Mouse (Mus musculus): ENCODE measurements around the gene Glb1l2. TPM values are rescaled to one million over a fixed set of nuclear protein-coding genes. Genes with fewer than 3 reads are reported as not detected.

Glb1l2 gene
- 2.6 and 3.5 TPM in 2 replicates for polyA plus RNA-seq (2015; fragmentation: Nextera tagmentation; extraction: Ambion mirVana)

DNA sequence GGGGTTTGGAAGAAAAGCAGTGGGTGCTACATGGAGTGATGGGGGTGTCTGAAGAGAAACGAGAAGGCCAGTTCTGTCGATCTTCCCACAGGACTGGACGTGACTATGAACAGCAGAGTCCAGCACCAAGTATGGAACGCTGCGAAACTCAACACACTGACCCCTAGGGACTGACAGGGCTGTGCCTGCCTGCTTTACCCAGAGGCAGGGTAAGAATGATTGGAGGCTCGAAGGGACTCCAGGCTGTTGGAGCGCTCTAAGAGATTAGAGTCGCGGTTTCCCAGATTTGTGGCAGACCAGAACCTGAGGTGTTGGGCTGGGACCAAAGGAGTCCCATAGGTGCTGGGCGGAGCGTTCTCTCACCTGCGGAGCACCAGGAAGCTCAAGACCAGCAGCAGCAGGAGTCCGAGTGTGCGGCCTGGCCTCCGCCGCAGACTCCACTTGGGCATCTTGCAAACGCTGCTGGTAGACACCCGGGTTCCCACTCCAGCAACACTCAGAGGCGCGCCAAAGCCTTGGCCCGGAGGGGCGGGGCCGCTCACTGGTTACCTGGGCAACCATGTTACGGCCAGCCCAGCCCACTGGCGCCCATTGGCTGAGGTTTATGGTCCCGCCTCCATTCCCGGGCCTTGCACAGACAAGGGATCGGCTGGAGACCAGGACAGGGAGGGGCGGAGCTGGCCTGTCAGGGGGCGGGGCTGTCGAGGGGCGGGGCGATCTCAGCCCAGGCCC lies at the start of gene Glb1l2:
Gene Glb1l2, minus strand, starts transcription at position 534 of the 732 bp plus-strand sequence.
- H3K27ac ChIP-seq (ENCODE audit: low read depth, low read length), result peak within 1 kb of the TSS; percentile 66; the same call in 1 of the 2 replicates

GRCm38 (mm10) chr9:26831089-26831488 lies 24.8 kb upstream of the Glb1l2 start:
- no peak for ATAC-seq
- no peaks in the 10 kb centered on the region for H3K9me3 ChIP-seq (ENCODE audit: control insufficient read depth, low read length)
- H3K27me3 ChIP-seq (replicated peaks; ENCODE audit: control insufficient read depth, insufficient read depth, low read length), result no peaks in the 10 kb centered on the region
- H3K36me3 ChIP-seq (ENCODE audit: control insufficient read depth, insufficient read depth, low read length), result no peaks in the 10 kb centered on the region
- no peaks in the 10 kb centered on the region for H3K4me1 ChIP-seq (ENCODE audit: control insufficient read depth, insufficient read depth, low read depth, low read length)
- no peak overlapping the region for H3K4me3 ChIP-seq (ENCODE audit: low read length)
- H3K4me2 ChIP-seq (ENCODE audit: low read length), result no peak overlapping the region
- H3K27ac ChIP-seq (ENCODE audit: low read depth, low read length), result no peak overlapping the region
- no peak overlapping the region for H3K9ac ChIP-seq (ENCODE audit: low read depth, low read length)
- WGBS, result 84% methylated on average over 3 of the region's 3 CpGs

More for the DNA sequence above, at the start of gene Glb1l2:
- Histone ChIP-seq H3K4me2 (ENCODE audit: low read length) (peak within 1 kb of the TSS; percentile 95), H3K27me3 (replicated peaks; ENCODE audit: control insufficient read depth, insufficient read depth, low read length) (no peaks in the 10 kb centered on the region), H3K9me3 (ENCODE audit: control insufficient read depth, low read length) (no peaks in the 10 kb centered on the region), H3K9ac (ENCODE audit: low read depth, low read length) (peak within 1 kb of the TSS; percentile 70), H3K4me3 (ENCODE audit: low read length) (peak within 1 kb of the TSS; percentile 67), H3K4me1 (ENCODE audit: control insufficient read depth, insufficient read depth, low read depth, low read length) (no peaks in the 10 kb centered on the region; the same call in 1 of the 2 replicates), H3K36me3 (ENCODE audit: control insufficient read depth, insufficient read depth, low read length) (no peaks in the 10 kb centered on the region)
- WGBS, result 1% methylated on average over 33 of the region's 33 CpGs
- peak; percentile 100 for ATAC-seq

- no peaks in the 10 kb centered on the region for H3K4me1 ChIP-seq (ENCODE audit: control insufficient read depth, insufficient read depth, low read depth, low read length)
These were observed 13.7 kb upstream of the Glb1l2 start for GRCm38 (mm10) chr9:26819942-26820341.

GRCm38 (mm10) chr9:26808735-26809134 lies 2.5 kb upstream of the Glb1l2 start:
- no peaks in the 10 kb centered on the region for H3K36me3 ChIP-seq (ENCODE audit: control insufficient read depth, insufficient read depth, low read length)
- H3K9ac ChIP-seq (ENCODE audit: low read depth, low read length), result no peak overlapping the region
- ATAC-seq, result no peak
- no peak overlapping the region for H3K27ac ChIP-seq (ENCODE audit: low read depth, low read length)
- no peaks in the 10 kb centered on the region; the same call in 1 of the 2 replicates for H3K4me1 ChIP-seq (ENCODE audit: control insufficient read depth, insufficient read depth, low read depth, low read length)
- H3K9me3 ChIP-seq (ENCODE audit: control insufficient read depth, low read length), result no peaks in the 10 kb centered on the region
- no peak overlapping the region for H3K4me3 ChIP-seq (ENCODE audit: low read length)
- no peak overlapping the region for H3K4me2 ChIP-seq (ENCODE audit: low read length)
- WGBS, result 75% methylated on average over 2 of the region's 2 CpGs
- H3K27me3 ChIP-seq (replicated peaks; ENCODE audit: control insufficient read depth, insufficient read depth, low read length), result no peaks in the 10 kb centered on the region

More at GRCm38 (mm10) chr9:26819942-26820341, 13.7 kb upstream of the Glb1l2 start:
- Histone ChIP-seq H3K27me3 (replicated peaks; ENCODE audit: control insufficient read depth, insufficient read depth, low read length) (no peaks in the 10 kb centered on the region), H3K27ac (ENCODE audit: low read depth, low read length) (no peak overlapping the region), H3K9me3 (ENCODE audit: control insufficient read depth, low read length) (no peaks in the 10 kb centered on the region), H3K36me3 (ENCODE audit: control insufficient read depth, insufficient read depth, low read length) (no peaks in the 10 kb centered on the region), H3K4me3 (ENCODE audit: low read length) (no peak overlapping the region), H3K9ac (ENCODE audit: low read depth, low read length) (no peak overlapping the region), H3K4me2 (ENCODE audit: low read length) (no peak overlapping the region)
- 91% methylated on average over 1 of the region's 1 CpGs for WGBS
- ATAC-seq, result no peak

DNA sequence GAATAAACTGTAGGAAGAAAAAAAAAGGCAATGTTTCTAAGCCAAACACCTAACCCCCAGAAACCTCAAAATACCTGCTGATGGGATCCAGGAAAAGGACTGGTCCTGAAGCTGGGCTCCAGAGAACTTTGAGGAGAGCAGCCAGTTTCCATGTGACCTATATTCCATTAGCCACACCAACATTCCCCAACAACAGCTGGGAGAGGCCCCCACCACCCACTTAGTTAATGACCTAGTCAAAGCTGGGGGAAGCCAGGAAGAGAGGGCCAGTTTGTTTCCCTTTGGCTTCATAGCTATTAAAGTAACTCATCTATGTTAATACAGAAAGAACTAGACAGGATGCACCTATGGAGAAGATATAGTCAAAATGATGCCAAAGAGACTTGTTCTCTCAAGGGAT lies 1.9 kb downstream of the Glb1l2 start:
- H3K9ac ChIP-seq (ENCODE audit: low read depth, low read length), result no peak overlapping the region
- no peak overlapping the region for H3K4me2 ChIP-seq (ENCODE audit: low read length)
- no peak overlapping the region for H3K27ac ChIP-seq (ENCODE audit: low read depth, low read length)
- ATAC-seq, result no peak
- no peaks in the 10 kb centered on the region for H3K9me3 ChIP-seq (ENCODE audit: control insufficient read depth, low read length)
- no peak overlapping the region for H3K4me3 ChIP-seq (ENCODE audit: low read length)
- no peaks in the 10 kb centered on the region for H3K27me3 ChIP-seq (replicated peaks; ENCODE audit: control insufficient read depth, insufficient read depth, low read length)
- H3K4me1 ChIP-seq (ENCODE audit: control insufficient read depth, insufficient read depth, low read depth, low read length), result no peaks in the 10 kb centered on the region; the same call in 1 of the 2 replicates
- no peaks in the 10 kb centered on the region for H3K36me3 ChIP-seq (ENCODE audit: control insufficient read depth, insufficient read depth, low read length)

DNA sequence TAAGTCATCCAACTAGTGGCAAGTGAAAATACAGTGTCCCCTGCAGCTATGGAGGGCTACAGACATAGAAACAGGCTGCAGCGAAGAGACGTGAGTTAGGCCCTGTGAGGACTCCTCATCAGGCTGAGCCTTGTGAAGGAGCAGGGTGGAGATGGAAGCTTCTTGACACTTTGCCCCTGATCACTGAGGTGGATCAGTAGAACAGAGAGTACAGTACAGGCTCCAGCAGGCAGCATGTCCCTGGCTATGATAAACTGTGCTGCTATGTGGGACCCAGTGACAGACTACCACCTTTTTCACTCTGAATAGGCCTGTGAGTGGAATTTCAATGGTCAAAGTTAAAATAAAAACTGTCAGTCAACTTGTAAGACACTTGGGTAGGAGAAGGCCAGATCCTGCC lies 5.9 kb downstream of the Glb1l2 start:
- no peak for ATAC-seq
- H3K4me3 ChIP-seq (ENCODE audit: low read length), result no peak overlapping the region
- 93% methylated on average over 2 of the region's 2 CpGs for WGBS

GRCm38 (mm10) chr9:26798731-26799130 lies 7.5 kb downstream of the Glb1l2 start:
- H3K36me3 ChIP-seq (ENCODE audit: control insufficient read depth, insufficient read depth, low read length), result no peaks in the 10 kb centered on the region
- no peaks in the 10 kb centered on the region for H3K9me3 ChIP-seq (ENCODE audit: control insufficient read depth, low read length)
- H3K27ac ChIP-seq (ENCODE audit: low read depth, low read length), result no peak overlapping the region
- no peaks in the 10 kb centered on the region for H3K27me3 ChIP-seq (replicated peaks; ENCODE audit: control insufficient read depth, insufficient read depth, low read length)
- H3K4me2 ChIP-seq (ENCODE audit: low read length), result no peak overlapping the region
- no peak for ATAC-seq
- 60% methylated on average over 1 of the region's 1 CpGs for WGBS
- H3K4me3 ChIP-seq (ENCODE audit: low read length), result no peak overlapping the region
- no peak overlapping the region for H3K9ac ChIP-seq (ENCODE audit: low read depth, low read length)
- H3K4me1 ChIP-seq (ENCODE audit: control insufficient read depth, insufficient read depth, low read depth, low read length), result no peaks in the 10 kb centered on the region

More for the DNA sequence above, 5.9 kb downstream of the Glb1l2 start:
- Histone ChIP-seq H3K9ac (ENCODE audit: low read depth, low read length) (no peak overlapping the region), H3K9me3 (ENCODE audit: control insufficient read depth, low read length) (no peaks in the 10 kb centered on the region), H3K27ac (ENCODE audit: low read depth, low read length) (no peak overlapping the region), H3K36me3 (ENCODE audit: control insufficient read depth, insufficient read depth, low read length) (no peaks in the 10 kb centered on the region), H3K27me3 (replicated peaks; ENCODE audit: control insufficient read depth, insufficient read depth, low read length) (no peaks in the 10 kb centered on the region), H3K4me2 (ENCODE audit: low read length) (no peak overlapping the region), H3K4me1 (ENCODE audit: control insufficient read depth, insufficient read depth, low read depth, low read length) (no peaks in the 10 kb centered on the region)

DNA sequence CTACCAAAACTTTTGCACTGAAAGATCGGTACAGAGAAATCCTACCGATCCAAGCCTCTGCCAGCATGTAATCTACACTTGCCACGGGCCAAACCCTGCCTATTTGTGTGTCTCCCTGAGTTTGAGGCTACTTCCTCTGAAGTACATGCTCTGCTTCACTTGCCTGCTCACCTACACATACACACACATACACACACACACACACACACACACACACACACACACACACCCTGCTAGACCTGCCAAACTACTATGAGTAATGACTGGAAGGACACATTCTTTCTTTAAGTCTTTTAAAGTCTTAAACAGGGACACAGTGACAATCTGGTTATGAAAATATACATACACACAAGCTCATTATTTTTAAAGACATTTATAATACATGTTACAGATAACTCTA lies 8.1 kb downstream of the Glb1l2 start:
- WGBS, result 88% methylated on average over 3 of the region's 3 CpGs
- Histone ChIP-seq H3K36me3 (ENCODE audit: control insufficient read depth, insufficient read depth, low read length) (no peaks in the 10 kb centered on the region), H3K4me1 (ENCODE audit: control insufficient read depth, insufficient read depth, low read depth, low read length) (no peaks in the 10 kb centered on the region), H3K9ac (ENCODE audit: low read depth, low read length) (no peak overlapping the region), H3K4me3 (ENCODE audit: low read length) (no peak overlapping the region), H3K27me3 (replicated peaks; ENCODE audit: control insufficient read depth, insufficient read depth, low read length) (no peaks in the 10 kb centered on the region), H3K4me2 (ENCODE audit: low read length) (no peak overlapping the region), H3K9me3 (ENCODE audit: control insufficient read depth, low read length) (no peaks in the 10 kb centered on the region), H3K27ac (ENCODE audit: low read depth, low read length) (no peak overlapping the region)
- ATAC-seq, result no peak

- ATAC-seq, result peak; percentile 37; the same call in 1 of the 2 replicates
- H3K36me3 ChIP-seq (ENCODE audit: control insufficient read depth, insufficient read depth, low read length), result no peaks in the 10 kb centered on the region
- no peak overlapping the region for H3K9ac ChIP-seq (ENCODE audit: low read depth, low read length)
- WGBS, result 77% methylated on average over 3 of the region's 3 CpGs
- no peak overlapping the region for H3K4me3 ChIP-seq (ENCODE audit: low read length)
- no peaks in the 10 kb centered on the region for H3K27me3 ChIP-seq (replicated peaks; ENCODE audit: control insufficient read depth, insufficient read depth, low read length)
- H3K9me3 ChIP-seq (ENCODE audit: control insufficient read depth, low read length), result no peaks in the 10 kb centered on the region
- no peak overlapping the region for H3K27ac ChIP-seq (ENCODE audit: low read depth, low read length)
- no peak overlapping the region for H3K4me2 ChIP-seq (ENCODE audit: low read length)
- no peaks in the 10 kb centered on the region for H3K4me1 ChIP-seq (ENCODE audit: control insufficient read depth, insufficient read depth, low read depth, low read length)
These were observed 13.4 kb downstream of the Glb1l2 start for GRCm38 (mm10) chr9:26792829-26793228.
